Mouse (Mus musculus) erythroid progenitor cell, adult 5-6 weeks (primary cell): ENCODE data around the gene Ces1g. TPM values are rescaled to one million over a fixed set of nuclear protein-coding genes. Genes with fewer than 3 reads are reported as not detected.

Experiments
- ATAC-seq: replicated peaks from 2 replicates; pipeline ENCODE4 v1.8.0; 2016; ENCODE audit warnings: moderate number of reproducible peaks, mild to moderate bottlenecking, moderate TSS enrichment, inconsistent platforms; ENCODE audit not compliant: poor library complexity, low FRiP score, severe bottlenecking
- total RNA-seq, 2 experiments: library from RNA; stranded (forward) in 1 of 2; stranded (reverse) in 1 of 2; fragments of 150-400 nt in 1 of 2; fragments of 186-747, 209-891 nt in 1 of 2; gene quantifications; 2 replicates each; pipeline versions ENCODE4 v1.2.3 to v1.2.4; 2015 to 2017; ENCODE audit warnings: low replicate concordance in 2 of 2

Gene Ces1g
- not detected in 2 replicates for total RNA-seq (2015; ENCODE audit: low replicate concordance)
- total RNA-seq (2017; ENCODE audit: low replicate concordance) = not detected in 2 replicates

GRCm38 (mm10) chr8:93337207-93337606 lies at the start of gene Ces1g:
Ces1g (minus strand) TSS chr8:93337308.
- ATAC-seq = no peak

GRCm38 (mm10) chr8:93379625-93380024 lies 42.5 kb upstream of the Ces1g start, which contains the start of gene Ces1h:
Ces1h (minus strand) TSS chr8:93379725.
- no peak for ATAC-seq

- ATAC-seq = no peak
Measured at GRCm38 (mm10) chr8:93369481-93369880, 32.4 kb upstream of the Ces1g start.

GRCm38 (mm10) chr8:93360113-93360512 lies 23.0 kb upstream of the Ces1g start:
- ATAC-seq = no peak

GRCm38 (mm10) chr8:93339531-93339930 lies 2.4 kb upstream of the Ces1g start:
- ATAC-seq = no peak

GRCm38 (mm10) chr8:93332703-93333102 lies 4.4 kb downstream of the Ces1g start:
- no peak for ATAC-seq

GRCm38 (mm10) chr8:93331151-93331550 lies 6.0 kb downstream of the Ces1g start:
- ATAC-seq = no peak

GRCm38 (mm10) chr8:93325123-93325522 lies 12.0 kb downstream of the Ces1g start:
- no peak for ATAC-seq

- ATAC-seq = no peak
Measured at GRCm38 (mm10) chr8:93317031-93317430, 20.1 kb downstream of the Ces1g start.

GRCm38 (mm10) chr8:93315557-93315956 lies 21.6 kb downstream of the Ces1g start:
- ATAC-seq = no peak

- ATAC-seq = no peak
Measured at GRCm38 (mm10) chr8:93283896-93284295, 53.2 kb downstream of the Ces1g start.

- no peak for ATAC-seq
Measured at GRCm38 (mm10) chr8:93282349-93282748, 54.8 kb downstream of the Ces1g start.

- no peak for ATAC-seq
Measured at GRCm38 (mm10) chr8:93279556-93279955, 57.6 kb downstream of the Ces1g start, which contains the start of gene Ces1f. Ces1f (minus strand) TSS chr8:93279747.

GRCm38 (mm10) chr8:93278176-93278805 lies 58.8 kb downstream of the Ces1g start:
- ATAC-seq = no peak

- ATAC-seq = no peak
Measured at GRCm38 (mm10) chr8:93274609-93275008, 62.5 kb downstream of the Ces1g start.

GRCm38 (mm10) chr8:93273321-93273720 lies 63.8 kb downstream of the Ces1g start:
- no peak for ATAC-seq

- no peak for ATAC-seq
Measured at GRCm38 (mm10) chr8:93272686-93273085, 64.4 kb downstream of the Ces1g start.

GRCm38 (mm10) chr8:93261436-93261835 lies 75.7 kb downstream of the Ces1g start:
- no peak for ATAC-seq

- no peak for ATAC-seq
Measured at GRCm38 (mm10) chr8:93252400-93252925, 84.6 kb downstream of the Ces1g start.
